Comparison of ENCODE assay signal across 28 mouse cellular contexts in the genomic region with DNA sequence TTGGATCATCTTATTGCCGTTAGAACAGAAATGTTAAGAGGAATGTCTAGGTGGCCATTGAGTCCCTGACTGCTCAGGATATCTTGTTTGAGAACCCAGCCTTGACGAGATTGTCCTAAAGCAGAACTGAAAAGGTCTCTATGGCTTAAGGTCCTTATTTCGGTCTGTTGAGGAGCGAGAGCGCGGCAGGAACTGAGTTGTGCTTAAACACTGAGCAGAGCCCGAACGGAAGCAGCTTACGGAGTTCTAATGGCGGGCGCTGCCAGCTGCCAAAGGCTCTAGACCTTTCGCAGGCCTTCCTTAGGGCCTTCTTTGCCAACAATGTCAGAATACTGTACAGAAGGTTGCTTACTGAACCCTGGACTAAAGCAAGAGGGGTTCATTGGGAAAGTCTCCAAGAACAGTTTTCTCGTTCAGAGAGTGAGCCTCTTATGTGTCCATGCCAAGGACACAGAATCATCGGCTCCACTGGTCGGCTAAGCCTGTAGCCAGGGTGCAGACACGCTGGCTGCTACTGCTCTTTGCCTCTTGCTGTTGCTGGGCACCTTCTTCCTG. TPM values are rescaled to one million over a fixed set of nuclear protein-coding genes. Genes with fewer than 3 reads are reported as not detected.
A peak's percentile ranks its signal among the peaks of the same experiment; 100 is the strongest.
DNase-seq lines count a peak whose midpoint lies in the region; ATAC-seq and TF ChIP-seq lines count a peak whose summit lies in the region.
"Had no signal": no experiment of that assay in that cellular context is flagged by ENCODE, and none has a peak within 500 bp of the region (broad histone marks: within the 10 kb centered on the region; RNA-seq: fewer than 3 reads in every experiment).

No protein-coding gene starts in this region.

- H3K36me3 ChIP-seq in intestine, postnatal 0 days (ENCODE audit: control insufficient read depth, insufficient read depth): 0 out of 2 replicates have a peak, but pooled peaks cover 12% of the 10 kb centered on the region
- H3K36me3 ChIP-seq in stomach, embryonic 16.5 days (ENCODE audit: control insufficient read depth, insufficient read depth, low read length): no peaks in the 10 kb centered on the region
- H3K36me3 ChIP-seq in heart, embryonic 12.5 days: peaks cover 9% of the 10 kb centered on the region; the same call in 1 of the 2 replicates
- H3K36me3 ChIP-seq: heart, embryonic 15.5 days had no signal

- H3K4me3 ChIP-seq in intestine, postnatal 0 days (ENCODE audit: low read depth, low read length): no peak overlapping the region
- no peak overlapping the region for H3K4me3 ChIP-seq in stomach, embryonic 16.5 days (replicated peaks; ENCODE audit: low read length)
- no peak overlapping the region for H3K4me3 ChIP-seq in heart, embryonic 12.5 days
- H3K4me3 ChIP-seq: embryonic facial prominence, embryonic 13.5 days; erythroblast, embryonic 14.5 days; forebrain, embryonic 12.5 days; heart, embryonic 15.5 days; midbrain, embryonic 10.5 days; neural tube, embryonic 15.5 days had no signal

- no peaks in the 10 kb centered on the region for H3K27me3 ChIP-seq in intestine, postnatal 0 days (replicated peaks; ENCODE audit: control insufficient read depth, insufficient read depth, low read length)
- no peaks in the 10 kb centered on the region for H3K27me3 ChIP-seq in stomach, embryonic 16.5 days (ENCODE audit: control insufficient read depth, insufficient read depth, low read length)
- no peaks in the 10 kb centered on the region for H3K27me3 ChIP-seq in heart, embryonic 12.5 days (replicated peaks)
- H3K27me3 ChIP-seq: embryonic facial prominence, embryonic 13.5 days; forebrain, embryonic 12.5 days; heart, embryonic 15.5 days; neural tube, embryonic 15.5 days had no signal

- H3K4me1 ChIP-seq in intestine, postnatal 0 days (replicated peaks; ENCODE audit: control insufficient read depth, insufficient read depth, low read length): 0 out of 2 replicates have a peak, but pooled peaks cover 4% of the 10 kb centered on the region
- peaks cover 21% of the 10 kb centered on the region for H3K4me1 ChIP-seq in stomach, embryonic 16.5 days (ENCODE audit: control insufficient read depth, insufficient read depth, low read length)
- peaks cover 10% of the 10 kb centered on the region for H3K4me1 ChIP-seq in heart, embryonic 12.5 days (replicated peaks)

- no peak overlapping the region for H3K9ac ChIP-seq in intestine, postnatal 0 days (ENCODE audit: low read depth, low read length)
- no peak overlapping the region for H3K9ac ChIP-seq in stomach, embryonic 16.5 days (ENCODE audit: low read length)
- H3K9ac ChIP-seq in heart, embryonic 12.5 days: no peak overlapping the region
- H3K9ac ChIP-seq: embryonic facial prominence, embryonic 13.5 days; forebrain, embryonic 12.5 days; heart, embryonic 15.5 days; hindbrain, embryonic 14.5 days; liver, postnatal 0 days; neural tube, embryonic 15.5 days had no signal

- no peak overlapping the region for H3K4me2 ChIP-seq in intestine, postnatal 0 days (replicated peaks; ENCODE audit: low read depth)
- no peak overlapping the region for H3K4me2 ChIP-seq in stomach, embryonic 16.5 days (ENCODE audit: low read depth, low read length)
- no peak overlapping the region for H3K4me2 ChIP-seq in heart, embryonic 12.5 days
- H3K4me2 ChIP-seq: embryonic facial prominence, embryonic 13.5 days; forebrain, embryonic 12.5 days; heart, embryonic 15.5 days; hindbrain, embryonic 14.5 days; neural tube, embryonic 15.5 days had no signal

- WGBS in intestine, postnatal 0 days: 92% methylated on average over 16 of the region's 16 CpGs
- 91% methylated on average over 16 of the region's 16 CpGs for WGBS in stomach, embryonic 16.5 days
- WGBS in heart, embryonic 12.5 days: 91% methylated on average over 16 of the region's 16 CpGs

- ATAC-seq in intestine, postnatal 0 days: no peak
- ATAC-seq in stomach, embryonic 16.5 days (ENCODE audit: insufficient read depth, low FRiP score): no peak
- no peak for ATAC-seq in heart, embryonic 12.5 days (ENCODE audit: insufficient number of reproducible peaks, low FRiP score)
- ATAC-seq: CD4-positive, CD25-positive, alpha-beta regulatory T cell, adult 4 months; liver, postnatal 0 days; lung, postnatal 0 days had no signal

- H3K9me3 ChIP-seq in intestine, postnatal 0 days (ENCODE audit: control insufficient read depth): no peaks in the 10 kb centered on the region
- no peaks in the 10 kb centered on the region for H3K9me3 ChIP-seq in stomach, embryonic 16.5 days (replicated peaks; ENCODE audit: control insufficient read depth, low read length)
- H3K9me3 ChIP-seq in heart, embryonic 12.5 days (replicated peaks): no peaks in the 10 kb centered on the region
- H3K9me3 ChIP-seq: embryonic facial prominence, embryonic 13.5 days; forebrain, embryonic 12.5 days; heart, embryonic 15.5 days; midbrain, embryonic 10.5 days; neural tube, embryonic 15.5 days had no signal

- peak overlapping the region; percentile 77 for H3K27ac ChIP-seq in intestine, postnatal 0 days (ENCODE audit: low read depth, low read length)
- H3K27ac ChIP-seq in stomach, embryonic 16.5 days (ENCODE audit: low read length): peak overlapping the region; percentile 66
- H3K27ac ChIP-seq in heart, embryonic 12.5 days (ENCODE audit: poor library complexity, severe bottlenecking): no peak overlapping the region
- H3K27ac ChIP-seq: embryonic facial prominence, embryonic 13.5 days; forebrain, embryonic 12.5 days; heart, embryonic 15.5 days; hindbrain, embryonic 14.5 days; midbrain, embryonic 10.5 days; neural tube, embryonic 15.5 days had no signal

- peak; percentile 24 to 29 for DNase-seq in cerebellum, postnatal 14 days
- no peak for DNase-seq in cerebellum, adult 11 months
- peak; percentile 59 to 65 for DNase-seq in spleen, postnatal 36 days (ENCODE audit: low spot score in 2 of 2)
- DNase-seq in spleen, adult 12 weeks (ENCODE audit: low spot score): no peak
- no peak for DNase-seq in thymus, adult 18-20 months
- DNase-seq: adrenal gland, postnatal 14 days; cerebellum, adult 9-11 months; embryo, embryonic 11 days; heart, adult 11 months; heart, postnatal 36 days; kidney, adult 11 months; liver, postnatal 0 days; thymus, postnatal 4 days had no signal

- no peak for TF ChIP-seq CTCF in intestine, postnatal 0 days (IDR thresholded peaks at IDR 0.05; ENCODE audit: low read depth)

RNA-seq across cellular contexts. Expression of a gene that starts 7.3 kb away (rescaled TPM):
- not detected in 2 replicates for polyA plus RNA-seq in intestine, postnatal 0 days (2015; fragmentation: Nextera tagmentation; extraction: Ambion mirVana)
- not detected in 2 replicates for polyA plus RNA-seq in stomach, embryonic 16.5 days (2015; fragmentation: Nextera tagmentation; extraction: Ambion mirVana)
- not detected in 2 replicates for polyA plus RNA-seq in heart, embryonic 12.5 days (2016; fragmentation: Nextera tagmentation; extraction: Ambion mirVana)
- polyA plus RNA-seq: embryonic facial prominence, embryonic 13.5 days; erythroblast, embryonic 14.5 days; forebrain, embryonic 12.5 days; heart, embryonic 15.5 days; hindbrain, embryonic 14.5 days; kidney, embryonic 16.5 days; limb, embryonic 11.5 days; liver, adult 2 months; liver, postnatal 0 days; lung, postnatal 0 days; neural tube, embryonic 15.5 days had no signal

RNA-seq across cellular contexts. Expression of a gene that starts 25.4 kb away (rescaled TPM):
- polyA plus RNA-seq in intestine, postnatal 0 days (2015; fragmentation: Nextera tagmentation; extraction: Ambion mirVana): 12.9 and 13.2 TPM in 2 replicates
- polyA plus RNA-seq in stomach, embryonic 16.5 days (2015; fragmentation: Nextera tagmentation; extraction: Ambion mirVana): 41.9 and 44.6 TPM in 2 replicates
- polyA plus RNA-seq in heart, embryonic 12.5 days (2016; fragmentation: Nextera tagmentation; extraction: Ambion mirVana): 8.4 and 8.6 TPM in 2 replicates

RNA-seq across cellular contexts. Expression of a gene that starts 26.6 kb away (rescaled TPM):
- polyA plus RNA-seq in intestine, postnatal 0 days (2015; fragmentation: Nextera tagmentation; extraction: Ambion mirVana): 6.9 and 8.5 TPM in 2 replicates
- 16.1 and 19.8 TPM in 2 replicates for polyA plus RNA-seq in stomach, embryonic 16.5 days (2015; fragmentation: Nextera tagmentation; extraction: Ambion mirVana)
- 11.2 and 12.0 TPM in 2 replicates for polyA plus RNA-seq in heart, embryonic 12.5 days (2016; fragmentation: Nextera tagmentation; extraction: Ambion mirVana)

Comparison
In these comparisons a context has a peak if more than half of its experiments do, and no peak if none do; other contexts are left out.
1. DNase-seq: peak in cerebellum, postnatal 14 days (2 of 2) and spleen, postnatal 36 days (2 of 2); none in cerebellum, adult 11 months (single experiment), spleen, adult 12 weeks (single experiment) and thymus, adult 18-20 months (0 of 2).